Mouse (Mus musculus) brown adipose tissue, adult 24 weeks (tissue): ENCODE measurements around the gene Atp1b3. TPM values are rescaled to one million over a fixed set of nuclear protein-coding genes. Genes with fewer than 3 reads are reported as not detected.
"Not testable (repeated sequence)": the region's sequence is repeated elsewhere in the genome, so short reads cannot be mapped to it uniquely, and the experiment has no call there.

Source experiments
- H3K27ac ChIP-seq: fragments of 200-500 bp; replicated peaks from 2 replicates; pipeline ENCODE4 v1.5.1; 2012; ENCODE audit warnings: low read depth, mild to moderate bottlenecking, low read length
- H3K4me1 ChIP-seq: fragments of 200-500 bp; 2 replicates; pipeline ENCODE4 v1.6.1; 2012; ENCODE audit warnings: low read length, mixed read lengths; ENCODE audit not compliant: control insufficient read depth, insufficient read depth, insufficient read length
- H3K4me3 ChIP-seq: fragments of 200-500 bp; 2 replicates; pipeline ENCODE4 v1.5.1; 2012; ENCODE audit warnings: low read depth, mild to moderate bottlenecking, low read length, moderate library complexity; ENCODE audit not compliant: insufficient read depth
- polyA plus RNA-seq: library from polyadenylated mRNA; stranded (reverse); fragments of >200 nt; gene quantifications from 2 replicates; pipeline ENCODE4 v1.2.4, GENCODE M21; 2012; ENCODE audit not compliant: missing spikeins, insufficient read depth, insufficient read length

The Atp1b3 gene
- polyA plus RNA-seq, 1 experiment = 158 TPM

DNA sequence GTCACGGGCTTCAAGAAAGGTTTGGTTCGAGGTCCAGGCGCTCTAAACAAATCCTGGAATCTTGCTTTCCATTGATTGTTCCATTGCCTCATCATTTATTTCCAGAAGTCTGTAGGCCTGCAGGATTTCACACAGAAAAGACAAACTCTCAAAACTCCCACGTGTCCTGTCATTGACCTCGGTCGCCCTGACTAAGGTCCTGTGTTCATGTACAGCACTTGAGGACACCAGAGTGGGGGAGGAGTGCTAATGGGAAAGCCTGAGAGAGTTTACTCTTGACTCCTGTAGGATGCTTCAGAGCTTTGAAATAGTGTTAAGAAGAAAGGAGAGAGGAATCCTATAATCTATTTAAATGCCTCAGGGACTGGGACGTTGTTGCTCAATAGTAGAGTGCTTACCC, 15.3 kb upstream of the Atp1b3 start:
- no peak overlapping the region for H3K27ac ChIP-seq
- H3K4me3 ChIP-seq = no peak overlapping the region
- H3K4me1 ChIP-seq = peaks cover 10% of the 10 kb centered on the region

DNA sequence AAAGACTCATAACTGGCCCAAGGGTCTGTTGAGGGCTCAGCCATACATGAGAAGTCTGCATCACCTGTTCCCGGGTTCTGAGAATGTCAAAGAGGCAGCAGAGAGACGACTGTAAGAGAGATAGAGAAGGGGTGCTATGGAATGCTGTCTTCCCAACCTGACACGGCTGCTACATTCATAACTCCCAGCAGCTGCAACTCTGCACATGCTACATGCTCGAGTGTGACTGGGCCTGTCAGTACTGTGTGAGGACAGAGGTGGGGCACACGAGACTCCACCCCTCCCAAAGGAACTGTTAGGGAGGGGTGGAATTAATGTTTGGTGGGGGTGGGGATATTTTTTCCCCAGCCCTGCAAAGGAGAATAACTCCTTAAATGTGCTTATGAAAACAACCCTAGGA, 14.5 kb upstream of the Atp1b3 start:
- Histone ChIP-seq H3K4me1 (peaks cover 10% of the 10 kb centered on the region), H3K4me3 (no peak overlapping the region), H3K27ac (no peak overlapping the region)

GRCm38 (mm10) chr9:96377096-96377495, 12.9 kb upstream of the Atp1b3 start:
- H3K4me1 ChIP-seq = peaks cover 2% of the 10 kb centered on the region; the same call in 1 of the 2 replicates

DNA sequence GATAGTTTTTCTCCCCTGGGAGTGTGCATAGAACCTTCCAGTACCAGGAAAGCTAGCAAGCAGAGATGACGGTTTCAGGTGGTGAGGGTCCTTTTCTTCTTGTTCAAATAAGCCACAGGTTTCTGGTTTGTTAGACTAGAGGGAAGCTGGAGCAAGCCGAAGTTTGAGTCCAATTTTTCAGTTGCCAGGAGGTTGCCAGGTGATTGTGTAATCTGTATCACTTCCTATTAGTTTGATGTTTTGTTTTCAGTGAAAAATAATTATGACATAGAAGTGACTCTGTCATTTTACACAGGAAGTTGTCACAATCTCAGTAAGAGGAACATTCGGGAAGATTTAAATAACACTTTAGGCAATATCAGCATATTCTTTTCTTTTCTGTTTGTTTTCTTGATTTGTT, 11.6 kb upstream of the Atp1b3 start:
- Histone ChIP-seq H3K4me3 (no peak overlapping the region), H3K4me1 (no peaks in the 10 kb centered on the region; the same call in 1 of the 2 replicates), H3K27ac (no peak overlapping the region)

More at GRCm38 (mm10) chr9:96377096-96377495, 12.9 kb upstream of the Atp1b3 start:
- no peak overlapping the region for H3K4me3 ChIP-seq
- no peak overlapping the region for H3K27ac ChIP-seq

DNA sequence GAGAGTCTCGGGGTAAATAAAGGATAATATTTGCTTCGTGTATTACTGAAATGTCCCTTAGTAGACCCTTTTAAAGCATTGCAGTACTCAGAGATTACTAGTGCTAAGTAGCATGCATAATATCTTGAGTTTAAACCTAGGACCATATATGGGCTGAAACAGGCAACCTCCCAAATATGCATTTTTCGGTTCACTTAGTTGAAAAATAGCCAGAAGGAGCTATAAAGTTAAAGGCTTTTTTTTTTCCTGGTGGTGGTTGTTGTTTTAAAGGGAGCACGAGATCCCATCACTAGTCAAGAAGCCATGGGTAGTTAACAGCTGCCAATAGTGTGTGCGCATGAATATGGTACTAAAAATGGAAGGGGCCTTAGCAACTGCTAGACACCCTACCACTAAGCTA, 6.8 kb upstream of the Atp1b3 start:
- H3K4me3 ChIP-seq = no peak overlapping the region
- no peak overlapping the region for H3K27ac ChIP-seq
- H3K4me1 ChIP-seq = no peaks in the 10 kb centered on the region

GRCm38 (mm10) chr9:96369654-96370384, 5.6 kb upstream of the Atp1b3 start:
- H3K27ac ChIP-seq = no peak overlapping the region
- H3K4me3 ChIP-seq = no peak overlapping the region
- peaks cover 3% of the 10 kb centered on the region; the same call in 1 of the 2 replicates for H3K4me1 ChIP-seq

- no peak overlapping the region for H3K4me3 ChIP-seq
- H3K27ac ChIP-seq = peak overlapping the region; percentile 45; the same call in 1 of the 2 replicates
- H3K4me1 ChIP-seq = peaks cover 6% of the 10 kb centered on the region
Measured at GRCm38 (mm10) chr9:96365271-96365872, 1.1 kb upstream of the Atp1b3 start.

DNA sequence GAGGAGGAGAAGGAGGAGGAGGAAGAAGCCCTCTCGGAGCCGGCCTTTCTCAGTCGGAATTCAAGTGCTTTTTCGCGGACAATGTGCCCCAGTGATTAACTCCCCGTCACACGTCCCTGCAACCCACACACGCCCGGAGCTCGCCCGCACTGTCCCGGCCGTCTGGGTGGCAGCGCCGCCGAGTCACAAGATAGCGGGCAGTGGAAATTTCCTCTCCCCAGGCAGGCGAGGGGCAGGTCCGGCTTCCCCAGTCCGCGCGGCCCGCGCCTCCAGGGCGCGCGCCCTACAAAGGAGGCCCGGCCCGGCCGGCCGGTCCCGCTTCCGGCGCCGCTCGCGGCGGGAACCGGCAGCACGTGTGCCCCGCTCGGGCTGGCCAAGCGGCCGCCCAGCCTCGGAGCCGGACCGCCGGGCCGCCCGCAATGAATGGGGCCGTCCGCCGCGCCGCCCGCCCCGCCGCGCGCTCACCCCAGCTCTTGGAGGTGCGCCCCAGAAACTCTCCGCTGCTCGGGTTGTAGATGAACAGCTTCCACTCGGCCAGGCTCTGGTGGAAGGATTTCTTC, 581 bp downstream of the Atp1b3 start:
- H3K4me1 ChIP-seq = peaks cover 8% of the 10 kb centered on the region
- peak overlapping the region; percentile 78 for H3K27ac ChIP-seq
- peak overlapping the region; percentile 100 for H3K4me3 ChIP-seq

DNA sequence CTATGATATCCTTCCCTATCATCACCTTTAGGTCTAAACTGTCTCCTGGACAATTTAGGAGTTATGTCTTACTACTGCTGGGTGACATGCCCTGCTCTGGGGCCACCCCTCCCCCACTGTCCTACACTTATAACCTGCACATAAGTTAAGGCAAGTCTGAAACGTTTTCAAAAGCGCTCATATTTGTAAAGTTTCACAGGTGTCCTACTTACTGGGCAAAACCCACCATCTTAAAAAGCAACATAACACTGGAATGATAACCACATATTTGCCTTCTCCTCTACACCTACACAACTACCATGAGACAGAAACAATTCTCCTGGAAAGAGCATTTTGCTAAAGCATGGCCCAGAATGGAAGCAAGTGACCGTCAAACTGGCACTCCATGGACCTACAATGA, 4.2 kb downstream of the Atp1b3 start:
- H3K4me1 ChIP-seq = peaks cover 8% of the 10 kb centered on the region
- H3K4me3 ChIP-seq = no peak overlapping the region
- H3K27ac ChIP-seq = no peak overlapping the region

- Histone ChIP-seq H3K4me3 (no peak overlapping the region), H3K4me1 (peaks cover 9% of the 10 kb centered on the region; the same call in 1 of the 2 replicates), H3K27ac (no peak overlapping the region)
Measured at GRCm38 (mm10) chr9:96353799-96354198, 10.4 kb downstream of the Atp1b3 start.

- H3K4me1 ChIP-seq = peaks cover 7% of the 10 kb centered on the region; the same call in 1 of the 2 replicates
- no peak overlapping the region for H3K4me3 ChIP-seq
- no peak overlapping the region for H3K27ac ChIP-seq
Measured at GRCm38 (mm10) chr9:96353121-96353769, 11.0 kb downstream of the Atp1b3 start.

DNA sequence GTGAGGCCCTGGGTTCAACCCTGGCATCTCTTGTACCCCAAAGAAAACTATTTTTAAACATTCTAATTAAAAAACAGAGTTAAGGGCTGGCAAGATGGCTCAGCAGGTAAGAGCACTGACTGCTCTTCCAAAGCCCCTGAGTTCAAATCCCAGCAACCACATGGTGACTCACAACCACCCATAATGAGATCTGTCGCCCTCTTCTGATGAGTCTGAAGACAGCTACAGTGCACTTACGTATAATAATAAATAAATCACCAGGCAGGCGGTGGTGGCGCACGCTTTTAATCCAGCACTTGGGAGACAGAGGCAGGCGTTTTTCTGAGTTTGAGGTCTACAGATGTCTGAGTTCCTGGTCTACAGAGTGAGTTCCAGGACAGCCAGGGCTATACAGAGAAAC, 12.5 kb downstream of the Atp1b3 start:
- H3K27ac ChIP-seq, H3K4me1 ChIP-seq, H3K4me3 ChIP-seq: not testable (repeated sequence)

DNA sequence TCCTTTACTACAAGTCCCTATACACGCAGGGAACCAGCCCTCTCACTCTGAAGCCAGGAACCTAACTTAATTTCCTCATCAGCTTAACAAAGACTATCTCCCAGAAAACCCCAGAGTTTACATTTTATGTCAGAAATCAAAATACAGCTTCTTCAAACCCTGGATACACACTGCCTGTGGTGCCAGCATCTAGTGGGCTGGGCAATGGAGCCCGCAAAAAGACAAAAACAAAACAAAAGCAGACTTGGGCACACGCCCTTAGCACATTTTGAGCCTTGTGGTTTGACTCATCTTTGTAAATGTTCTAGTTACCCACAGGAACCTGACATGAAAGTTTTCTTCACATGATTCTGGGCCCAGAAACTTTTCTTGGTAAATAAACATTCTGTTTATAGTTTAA, 13.8 kb downstream of the Atp1b3 start:
- Histone ChIP-seq H3K27ac (no peak overlapping the region), H3K4me1 (peaks cover 5% of the 10 kb centered on the region; the same call in 1 of the 2 replicates)

GRCm38 (mm10) chr9:96350010-96350409, 14.2 kb downstream of the Atp1b3 start:
- Histone ChIP-seq H3K4me1 (peaks cover 5% of the 10 kb centered on the region; the same call in 1 of the 2 replicates), H3K4me3 (no peak overlapping the region), H3K27ac (no peak overlapping the region)

More for the DNA sequence above, 13.8 kb downstream of the Atp1b3 start:
- no peak overlapping the region for H3K4me3 ChIP-seq

- Histone ChIP-seq H3K4me3 (no peak overlapping the region), H3K27ac (peak overlapping the region; percentile 55), H3K4me1 (peaks cover 2% of the 10 kb centered on the region; the same call in 1 of the 2 replicates)
Measured at GRCm38 (mm10) chr9:96348885-96349284, 15.4 kb downstream of the Atp1b3 start.
